Mouse (Mus musculus) lung, embryonic 16.5 days (tissue): ENCODE results near the gene Erc2. TPM values are rescaled to one million over a fixed set of nuclear protein-coding genes. Genes with fewer than 3 reads are reported as not detected.
A peak's percentile ranks its signal among the peaks of the same experiment; 100 is the strongest.

Source experiments
- ATAC-seq: fragments of 200-750 bp; cut with Nextera tagmentation; 2 replicates; pipeline ENCODE4 v1.8.0; 2017; ENCODE audit warnings: low read depth, mild to moderate bottlenecking, moderate library complexity
- H3K27ac ChIP-seq: fragments of 300-500 bp; sonication (generic); 2 replicates; pipeline ENCODE4 v1.5.1; 2014; ENCODE audit warnings: mild to moderate bottlenecking, control low read depth, low read length
- H3K27me3 ChIP-seq: fragments of 300-500 bp; sonication (generic); 2 replicates; pipeline ENCODE4 v1.6.1; 2014; ENCODE audit warnings: low read depth, low read length, mixed read lengths; ENCODE audit not compliant: control insufficient read depth, insufficient read depth
- H3K36me3 ChIP-seq: fragments of 300-500 bp; sonication (generic); 2 replicates; pipeline ENCODE4 v1.6.1; 2014; ENCODE audit warnings: low read length; ENCODE audit not compliant: control insufficient read depth, insufficient read depth
- H3K4me1 ChIP-seq: fragments of 300-500 bp; sonication (generic); replicated peaks from 2 replicates; pipeline ENCODE4 v1.6.1; 2014; ENCODE audit warnings: low read length, mixed read lengths; ENCODE audit not compliant: control insufficient read depth, insufficient read depth
- H3K4me2 ChIP-seq: fragments of 300-500 bp; sonication (generic); 2 replicates; pipeline ENCODE4 v1.6.1; 2014; ENCODE audit warnings: low read depth, low read length, control low read depth
- H3K4me3 ChIP-seq: fragments of 300-500 bp; sonication (generic); 2 replicates; pipeline ENCODE4 v1.5.1; 2014; ENCODE audit warnings: mild to moderate bottlenecking, low read length, control low read depth
- H3K9ac ChIP-seq: fragments of 300-500 bp; sonication (generic); 2 replicates; pipeline ENCODE4 v1.6.1; 2014; ENCODE audit warnings: low read length, control low read depth
- H3K9me3 ChIP-seq: fragments of 300-500 bp; sonication (generic); 2 replicates; pipeline ENCODE4 v1.6.1; 2016; ENCODE audit warnings: low read length; ENCODE audit not compliant: control insufficient read depth
- WGBS: fragments of 180-500 bp; shearing (Covaris S2); extraction: QIAGEN DNeasy Blood & Tissue Kit; methylation state at CpG from one replicate; pipeline ENCODE4 v1.1.7; 2014; 5-methylcytosine and 5-hydroxymethylcytosine counted together
- polyA plus RNA-seq: library from polyadenylated mRNA; unstranded; fragments of >200 nt; fragmentation: Nextera tagmentation; extraction: Ambion mirVana; gene quantifications from 2 replicates; pipeline ENCODE4 v1.2.1, GENCODE M21; 2015

Gene Erc2
- polyA plus RNA-seq, 1 experiment from 2014 or later, result 1.5 TPM

DNA sequence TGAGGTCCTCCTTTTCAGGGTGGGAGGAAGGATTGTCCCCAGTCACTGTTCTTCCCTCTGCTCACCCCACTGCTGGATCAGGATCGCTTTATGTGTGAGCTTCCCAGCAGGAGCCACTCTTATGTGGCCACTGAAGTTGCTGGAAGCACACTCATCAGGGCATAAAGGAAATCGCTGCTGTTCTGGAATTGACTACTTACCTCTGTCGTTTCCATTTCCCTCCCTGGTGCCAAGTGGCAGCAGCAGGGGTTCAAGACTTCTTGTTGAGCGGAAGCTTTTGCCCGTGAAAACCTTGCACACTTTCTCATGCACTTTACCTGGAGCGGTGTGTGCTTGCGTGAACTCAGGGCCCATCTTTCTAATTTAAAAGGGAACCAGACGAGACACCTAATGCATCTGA, 652 bp upstream of the Erc2 start:
- Histone ChIP-seq H3K9ac (no peak overlapping the region), H3K27me3 (peaks cover 10% of the 10 kb centered on the region), H3K4me1 (no peaks in the 10 kb centered on the region; the same call in 1 of the 2 replicates), H3K4me3 (no peak overlapping the region), H3K4me2 (peak overlapping the region; percentile 91), H3K36me3 (no peaks in the 10 kb centered on the region), H3K27ac (no peak overlapping the region), H3K9me3 (no peaks in the 10 kb centered on the region)
- WGBS, result 40% methylated on average over 8 of the region's 8 CpGs
- no peak for ATAC-seq

DNA sequence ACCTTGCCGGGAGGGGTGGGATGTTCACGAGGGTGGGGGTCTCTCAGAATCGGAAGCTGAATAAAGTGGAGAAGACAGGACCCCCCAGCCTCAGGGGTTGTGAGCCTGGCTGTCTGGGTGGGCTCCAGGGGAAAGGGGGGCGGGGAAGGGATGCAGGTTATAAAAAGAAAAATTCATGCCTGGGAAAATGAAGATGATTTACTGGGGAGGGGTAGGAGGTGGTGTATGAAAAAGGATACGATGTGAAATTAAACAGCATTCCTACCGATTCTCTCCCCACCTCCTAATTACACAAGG, 643 bp downstream of the Erc2 start:
- no peak for ATAC-seq
- H3K36me3 ChIP-seq, result no peaks in the 10 kb centered on the region
- H3K4me2 ChIP-seq, result peak overlapping the region; percentile 91
- H3K27ac ChIP-seq, result no peak overlapping the region
- H3K4me1 ChIP-seq, result no peaks in the 10 kb centered on the region; the same call in 1 of the 2 replicates
- WGBS, result 2% methylated on average over 6 of the region's 6 CpGs
- H3K9me3 ChIP-seq, result no peaks in the 10 kb centered on the region
- H3K9ac ChIP-seq, result peak overlapping the region; percentile 71
- peaks cover 10% of the 10 kb centered on the region for H3K27me3 ChIP-seq
- H3K4me3 ChIP-seq, result peak overlapping the region; percentile 71

DNA sequence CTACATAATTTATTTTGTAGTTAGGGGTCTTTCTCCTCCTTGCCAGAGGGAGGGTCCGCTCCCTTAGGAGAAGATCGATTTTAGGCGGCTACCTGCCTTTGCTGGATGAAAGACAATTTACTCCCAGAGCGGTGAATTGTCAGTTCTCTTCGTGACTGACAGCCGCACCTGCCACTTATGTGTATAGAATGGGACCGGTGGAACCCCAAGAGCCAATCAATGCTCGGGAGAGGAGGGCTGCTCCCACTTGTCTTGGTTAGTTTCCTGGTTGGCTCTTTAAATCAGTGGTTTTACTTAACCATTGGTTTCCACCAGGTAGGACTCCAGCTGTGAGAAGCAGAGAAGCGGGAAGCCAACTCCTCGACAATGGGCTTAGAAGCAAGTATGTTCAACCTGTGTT, 1.1 kb downstream of the Erc2 start:
- peak; percentile 62 for ATAC-seq
- Histone ChIP-seq H3K9me3 (no peaks in the 10 kb centered on the region), H3K4me3 (peak overlapping the region; percentile 71), H3K4me2 (peak overlapping the region; percentile 91), H3K36me3 (no peaks in the 10 kb centered on the region), H3K27me3 (peaks cover 10% of the 10 kb centered on the region), H3K9ac (no peak overlapping the region), H3K27ac (no peak overlapping the region), H3K4me1 (no peaks in the 10 kb centered on the region; the same call in 1 of the 2 replicates)
- 7% methylated on average over 10 of the region's 10 CpGs for WGBS

DNA sequence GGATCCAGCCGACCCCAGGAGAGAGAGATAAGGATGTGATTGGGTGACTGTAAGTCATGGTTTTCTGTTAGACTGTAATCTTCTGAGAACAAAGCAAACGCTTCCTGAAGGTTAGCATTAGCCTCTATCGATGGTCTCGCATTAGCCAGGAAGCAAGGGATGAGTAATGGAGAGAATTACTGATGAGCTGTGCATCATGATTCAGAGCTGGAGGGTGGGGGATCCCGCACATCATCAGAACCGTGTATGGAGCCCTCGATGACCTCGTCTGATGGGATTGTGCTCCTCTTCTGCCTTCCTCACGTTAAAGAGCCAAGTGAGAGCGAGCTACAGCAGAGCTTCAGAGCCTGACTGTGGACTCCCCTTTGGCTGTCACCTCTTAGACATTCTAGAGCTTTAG, 6.5 kb downstream of the Erc2 start:
- Histone ChIP-seq H3K9ac (no peak overlapping the region), H3K36me3 (no peaks in the 10 kb centered on the region), H3K4me2 (no peak overlapping the region), H3K27me3 (peaks cover 1% of the 10 kb centered on the region), H3K27ac (no peak overlapping the region), H3K4me3 (no peak overlapping the region), H3K9me3 (no peaks in the 10 kb centered on the region), H3K4me1 (no peaks in the 10 kb centered on the region)
- no peak for ATAC-seq
- WGBS, result 62% methylated on average over 10 of the region's 10 CpGs

DNA sequence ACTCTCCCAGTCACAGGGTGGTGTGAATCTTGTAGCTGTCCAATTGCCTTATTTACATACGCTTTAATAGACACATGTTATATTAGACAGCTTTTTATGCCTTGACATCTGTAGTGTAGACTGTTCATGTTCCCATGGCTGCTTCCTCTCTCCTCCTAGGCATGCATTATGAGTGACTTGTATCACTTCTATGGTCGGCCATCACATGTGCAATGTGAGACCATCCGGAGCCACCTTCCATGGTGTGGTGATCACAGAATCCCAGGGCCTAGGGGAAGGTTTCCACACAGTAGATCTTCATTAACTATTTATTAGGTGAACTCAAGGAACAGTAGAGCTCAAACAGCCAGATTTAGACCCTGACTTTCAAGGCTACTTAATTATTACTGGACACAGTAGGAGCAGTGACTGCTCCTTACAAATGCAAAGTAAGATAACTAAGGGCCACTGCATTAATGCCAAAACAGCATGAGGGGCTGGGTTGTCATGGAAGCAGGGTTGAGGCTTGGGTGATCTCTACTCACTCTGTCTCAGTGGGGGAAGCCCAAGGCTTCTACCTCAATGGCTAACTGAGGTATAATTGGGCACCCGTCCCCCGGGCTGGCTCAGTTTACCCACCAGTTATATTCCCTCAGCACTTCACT, 7.3 kb downstream of the Erc2 start:
- Histone ChIP-seq H3K9me3 (no peaks in the 10 kb centered on the region), H3K27ac (no peak overlapping the region), H3K9ac (no peak overlapping the region), H3K36me3 (no peaks in the 10 kb centered on the region), H3K27me3 (no peaks in the 10 kb centered on the region), H3K4me3 (no peak overlapping the region), H3K4me2 (no peak overlapping the region), H3K4me1 (no peaks in the 10 kb centered on the region)
- 75% methylated on average over 5 of the region's 5 CpGs for WGBS
- ATAC-seq, result no peak

DNA sequence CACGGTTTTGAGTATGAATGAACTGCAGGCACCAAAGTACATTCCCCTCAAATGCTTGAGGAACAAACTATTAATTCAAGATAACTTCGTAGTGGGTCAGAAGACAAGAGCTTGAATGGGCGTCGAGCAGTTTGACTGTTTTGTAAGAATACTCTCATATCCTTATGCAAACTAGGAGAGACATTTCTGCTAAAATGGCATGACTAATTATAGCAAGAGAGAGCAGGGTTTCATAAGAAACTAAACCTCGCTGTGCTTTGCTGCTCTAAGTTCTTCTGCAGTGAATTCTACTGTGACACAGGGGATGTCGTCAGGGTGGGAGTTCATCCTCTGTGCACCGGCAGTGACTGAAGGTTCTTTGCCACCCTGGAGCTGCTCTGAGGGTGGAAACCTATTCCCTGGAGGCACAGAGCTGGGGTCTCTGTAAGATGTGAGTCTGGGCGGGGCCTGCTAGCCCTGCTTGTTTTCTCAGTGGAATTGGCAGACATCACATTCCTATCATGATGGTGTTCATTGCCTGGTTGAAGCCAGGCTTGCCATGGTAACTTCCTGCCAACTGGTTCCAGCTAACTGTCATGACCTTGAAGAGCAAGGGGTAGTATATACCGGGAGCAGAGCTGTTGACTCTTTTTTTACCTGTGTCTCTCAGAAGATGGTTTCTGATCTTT, 8.9 kb downstream of the Erc2 start:
- ATAC-seq, result no peak
- no peak overlapping the region for H3K9ac ChIP-seq
- no peak overlapping the region for H3K4me2 ChIP-seq
- no peak overlapping the region for H3K4me3 ChIP-seq
- no peaks in the 10 kb centered on the region for H3K9me3 ChIP-seq
- H3K36me3 ChIP-seq, result no peaks in the 10 kb centered on the region
- WGBS, result 73% methylated on average over 9 of the region's 9 CpGs
- H3K4me1 ChIP-seq, result no peaks in the 10 kb centered on the region
- H3K27me3 ChIP-seq, result no peaks in the 10 kb centered on the region
- no peak overlapping the region for H3K27ac ChIP-seq

DNA sequence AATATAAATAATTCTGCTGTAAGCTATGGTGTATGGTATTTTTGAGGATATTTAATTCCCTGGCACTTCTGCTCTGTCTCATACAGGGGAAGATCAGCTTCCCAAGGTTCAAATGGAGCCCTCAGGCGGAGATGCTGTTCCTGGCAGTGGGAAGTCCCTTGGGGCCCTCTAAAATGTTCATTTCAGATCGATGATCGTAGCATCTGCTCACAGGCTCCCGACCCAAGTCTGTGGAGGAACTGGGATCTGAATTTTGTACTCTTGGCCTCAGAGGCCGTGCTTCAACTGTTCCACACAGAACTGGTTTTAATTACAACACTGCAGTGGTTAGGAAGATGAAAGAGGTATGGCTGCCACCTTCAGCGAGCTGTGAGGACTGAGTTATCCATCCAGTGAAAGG, 12.5 kb downstream of the Erc2 start:
- Histone ChIP-seq H3K9me3 (no peaks in the 10 kb centered on the region), H3K4me1 (no peaks in the 10 kb centered on the region), H3K27ac (no peak overlapping the region), H3K9ac (no peak overlapping the region), H3K4me2 (no peak overlapping the region), H3K36me3 (no peaks in the 10 kb centered on the region), H3K4me3 (no peak overlapping the region), H3K27me3 (no peaks in the 10 kb centered on the region)
- ATAC-seq, result no peak
- 76% methylated on average over 6 of the region's 6 CpGs for WGBS

DNA sequence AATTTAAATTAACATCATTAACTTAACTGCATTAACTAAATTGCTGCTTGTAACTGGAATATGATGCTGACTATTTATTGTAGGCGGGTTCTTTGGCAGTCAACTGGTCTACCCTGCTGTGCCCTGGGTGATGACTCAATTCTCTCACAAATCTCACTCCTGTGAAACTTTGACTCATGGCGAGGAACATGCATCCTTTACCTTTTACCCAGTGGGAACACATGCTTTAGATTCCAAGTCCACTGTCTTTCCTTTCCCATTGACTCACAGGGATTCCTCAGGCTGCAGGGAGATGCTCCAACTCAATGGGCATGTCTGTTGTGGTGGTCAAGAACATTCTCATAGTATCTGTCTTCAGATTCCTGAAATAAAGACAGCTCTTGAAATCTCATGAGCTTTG, 14.3 kb downstream of the Erc2 start:
- H3K4me2 ChIP-seq, result no peak overlapping the region
- H3K27ac ChIP-seq, result no peak overlapping the region
- H3K36me3 ChIP-seq, result no peaks in the 10 kb centered on the region
- 82% methylated on average over 2 of the region's 2 CpGs for WGBS
- ATAC-seq, result no peak
- H3K4me3 ChIP-seq, result no peak overlapping the region
- H3K9ac ChIP-seq, result no peak overlapping the region
- H3K9me3 ChIP-seq, result no peaks in the 10 kb centered on the region
- no peaks in the 10 kb centered on the region for H3K4me1 ChIP-seq
- H3K27me3 ChIP-seq, result no peaks in the 10 kb centered on the region

DNA sequence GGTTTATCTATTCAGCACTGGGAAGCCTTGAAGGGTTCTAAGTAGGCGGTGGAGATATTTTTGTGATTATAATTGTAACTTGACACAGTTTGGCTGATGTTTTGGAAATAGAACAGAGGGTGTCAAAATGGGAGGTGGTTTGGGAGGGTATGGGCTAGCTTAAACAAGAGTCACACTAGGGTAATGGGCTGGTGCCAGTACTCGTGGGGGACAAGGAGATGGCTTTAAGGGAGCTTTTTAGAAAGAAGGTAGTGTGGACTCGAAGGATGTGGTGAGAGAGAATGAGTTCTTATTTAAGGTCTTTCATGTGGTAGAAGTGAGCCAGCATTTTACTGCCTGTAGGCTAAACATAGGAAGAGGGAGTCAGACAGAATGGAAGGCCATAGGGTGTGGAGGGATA, 19.2 kb downstream of the Erc2 start:
- Histone ChIP-seq H3K27ac (no peak overlapping the region), H3K4me3 (no peak overlapping the region)
- no peak for ATAC-seq

More for the DNA sequence above, 19.2 kb downstream of the Erc2 start:
- no peak overlapping the region for H3K4me2 ChIP-seq
- H3K36me3 ChIP-seq, result no peaks in the 10 kb centered on the region
- no peak overlapping the region for H3K9ac ChIP-seq
- no peaks in the 10 kb centered on the region for H3K9me3 ChIP-seq
- no peaks in the 10 kb centered on the region for H3K4me1 ChIP-seq
- H3K27me3 ChIP-seq, result no peaks in the 10 kb centered on the region
- 74% methylated on average over 3 of the region's 3 CpGs for WGBS
